Comparison of ENCODE assay signal across 25 mouse cellular contexts in genomic region chr8:11481876-11482275, GRCm38 (mm10). TPM values are rescaled to one million over a fixed set of nuclear protein-coding genes. Genes with fewer than 3 reads are reported as not detected.
A peak's percentile ranks its signal among the peaks of the same experiment; 100 is the strongest.
DNase-seq lines count a peak whose midpoint lies in the region; ATAC-seq and TF ChIP-seq lines count a peak whose summit lies in the region.
"Had no signal": no experiment of that assay in that cellular context is flagged by ENCODE, and none has a peak within 500 bp of the region (broad histone marks: within the 10 kb centered on the region; RNA-seq: fewer than 3 reads in every experiment).

No protein-coding gene starts in this region.

- peaks cover 12% of the 10 kb centered on the region for H3K4me1 ChIP-seq in heart, embryonic 11.5 days (ENCODE audit: control insufficient read depth, insufficient read depth, low read length)
- peaks cover 12% of the 10 kb centered on the region for H3K4me1 ChIP-seq in heart, embryonic 16.5 days (ENCODE audit: control insufficient read depth, insufficient read depth, low read length)
- peaks cover 10% of the 10 kb centered on the region for H3K4me1 ChIP-seq in liver, adult 2 months (ENCODE audit: control insufficient read depth, insufficient read depth, low read length)
- H3K4me1 ChIP-seq in liver, embryonic 11.5 days (replicated peaks; ENCODE audit: control insufficient read depth, insufficient read depth, low read length), result peaks cover 12% of the 10 kb centered on the region

- 71% methylated on average over 3 of the region's 3 CpGs for whole genome bisulfite sequencing in heart, embryonic 11.5 days (ENCODE audit: insufficient replicate concordance)
- WGBS in heart, embryonic 16.5 days, result 63% methylated on average over 3 of the region's 3 CpGs
- 20% methylated on average over 3 of the region's 3 CpGs for WGBS in liver, adult 2 months
- 59% methylated on average over 3 of the region's 3 CpGs for WGBS in liver, embryonic 11.5 days

- intact Hi-C loops in heart, postnatal 10 days (cut with DNase I), result no loop called here

- 0 out of 2 replicates have a peak, but pooled peaks cover 3% of the 10 kb centered on the region for H3K79me2 ChIP-seq in liver, adult 2 months (ENCODE audit: control insufficient read depth, insufficient read depth, low read length)

- H3K27me3 ChIP-seq in heart, embryonic 11.5 days (ENCODE audit: control insufficient read depth, insufficient read depth, low read length), result peaks cover 28% of the 10 kb centered on the region
- no peaks in the 10 kb centered on the region; the same call in 1 of the 2 replicates for H3K27me3 ChIP-seq in heart, embryonic 16.5 days (ENCODE audit: control insufficient read depth, insufficient read depth, low read length)
- H3K27me3 ChIP-seq in liver, adult 2 months (ENCODE audit: control insufficient read depth, insufficient read depth, low read length), result no peaks in the 10 kb centered on the region
- H3K27me3 ChIP-seq in liver, embryonic 11.5 days (replicated peaks; ENCODE audit: control insufficient read depth, insufficient read depth, low read length), result peaks cover 57% of the 10 kb centered on the region
- H3K27me3 ChIP-seq: Patski had no signal

- TF ChIP-seq CTCF in liver, adult 2 months (IDR thresholded peaks at IDR 0.05; ENCODE audit: low read depth, low read length), result no peak

- no peaks in the 10 kb centered on the region for H3K36me3 ChIP-seq in heart, embryonic 11.5 days (ENCODE audit: control insufficient read depth, insufficient read depth, low read length)
- H3K36me3 ChIP-seq in heart, embryonic 16.5 days (ENCODE audit: control insufficient read depth, insufficient read depth), result no peaks in the 10 kb centered on the region
- H3K36me3 ChIP-seq in liver, adult 2 months (ENCODE audit: control insufficient read depth, insufficient read depth, low read length), result no peaks in the 10 kb centered on the region
- no peaks in the 10 kb centered on the region for H3K36me3 ChIP-seq in liver, embryonic 11.5 days (ENCODE audit: control insufficient read depth, insufficient read depth, low read length)
- H3K36me3 ChIP-seq: hindbrain, embryonic 12.5 days; intestine, embryonic 15.5 days had no signal

- no peak overlapping the region for H3K4me2 ChIP-seq in heart, embryonic 11.5 days
- peak overlapping the region; percentile 39 for H3K4me2 ChIP-seq in heart, embryonic 16.5 days (ENCODE audit: low read depth, low read length)
- H3K4me2 ChIP-seq in liver, embryonic 11.5 days, result no peak overlapping the region
- H3K4me2 ChIP-seq: forebrain, embryonic 13.5 days; hindbrain, embryonic 12.5 days; intestine, embryonic 15.5 days had no signal

- ATAC-seq in heart, embryonic 11.5 days (replicated peaks; ENCODE audit: insufficient number of reproducible peaks, low FRiP score, low TSS enrichment), result no peak
- no peak for ATAC-seq in heart, embryonic 16.5 days (replicated peaks; ENCODE audit: extremely low read depth, insufficient read depth, low FRiP score)
- no peak for ATAC-seq in liver, embryonic 11.5 days (replicated peaks; ENCODE audit: low FRiP score)
- no peak for ATAC-seq in megakaryocyte, adult 5-6 weeks (ENCODE audit: poor library complexity, severe bottlenecking)
- ATAC-seq: forebrain, embryonic 13.5 days; hindbrain, postnatal 0 days; intestine, embryonic 15.5 days; Patski had no signal

- H3K9ac ChIP-seq in heart, embryonic 11.5 days (ENCODE audit: low read depth, low read length), result 0 out of 2 replicates have a peak overlapping the region, but pooled peaks have one; percentile 46
- H3K9ac ChIP-seq in heart, embryonic 16.5 days (ENCODE audit: low read length), result no peak overlapping the region
- H3K9ac ChIP-seq in liver, adult 2 months (ENCODE audit: low read depth, low read length), result no peak overlapping the region
- no peak overlapping the region for H3K9ac ChIP-seq in liver, embryonic 11.5 days (ENCODE audit: low read depth, low read length)
- H3K9ac ChIP-seq: forebrain, embryonic 13.5 days; hindbrain, embryonic 12.5 days; intestine, embryonic 15.5 days; liver, embryonic 14.5 days had no signal

- TF ChIP-seq POLR2A in liver, adult 2 months (IDR thresholded peaks at IDR 0.05; ENCODE audit: extremely low read depth, insufficient read depth, low read length), result no peak

- H3K9me3 ChIP-seq in heart, embryonic 11.5 days (replicated peaks; ENCODE audit: control insufficient read depth, low read length), result no peaks in the 10 kb centered on the region
- H3K9me3 ChIP-seq in heart, embryonic 16.5 days (replicated peaks; ENCODE audit: control insufficient read depth, low read length), result no peaks in the 10 kb centered on the region
- H3K9me3 ChIP-seq in liver, embryonic 11.5 days (ENCODE audit: control insufficient read depth, low read length), result no peaks in the 10 kb centered on the region
- H3K9me3 ChIP-seq: forebrain, embryonic 13.5 days; hindbrain, embryonic 12.5 days; intestine, embryonic 15.5 days had no signal

- DNase-seq in heart, adult 8-10 months (ENCODE audit: low spot score), result no peak
- no peak for DNase-seq in heart, postnatal 10 days
- DNase-seq in liver, adult 2 months (ENCODE audit: extremely low read depth, low read depth, low spot score), result peak; percentile 63
- DNase-seq in liver, embryonic 11.5 days (ENCODE audit: low spot score), result no peak
- DNase-seq: adrenal gland, postnatal 14 days; cerebellum, adult 11 months; cerebellum, adult 9-10 months; cerebellum, postnatal 36 days; gastrocnemius, postnatal 10 days; left cerebral cortex, postnatal 4 days; lung, adult 2 months; lung, postnatal 10 days; midbrain, embryonic 14.5 days; thymus, postnatal 14 days had no signal

- H3K27ac ChIP-seq in heart, embryonic 11.5 days (ENCODE audit: low read depth, low read length), result peak overlapping the region; percentile 71; the same call in 1 of the 2 replicates
- peak overlapping the region; percentile 94 for H3K27ac ChIP-seq in heart, embryonic 16.5 days (ENCODE audit: low read length)
- no peak overlapping the region for H3K27ac ChIP-seq in liver, adult 2 months (replicated peaks; ENCODE audit: insufficient read depth, low read depth, low read length)
- H3K27ac ChIP-seq in liver, embryonic 11.5 days (ENCODE audit: low read depth, low read length), result no peak overlapping the region
- H3K27ac ChIP-seq: forebrain, embryonic 13.5 days; hindbrain, embryonic 12.5 days; hindbrain, postnatal 0 days; intestine, embryonic 15.5 days; liver, embryonic 14.5 days; macrophage had no signal

- H3K4me3 ChIP-seq in heart, embryonic 11.5 days (ENCODE audit: low read depth, low read length), result no peak overlapping the region
- H3K4me3 ChIP-seq in heart, embryonic 16.5 days (ENCODE audit: low read length), result no peak overlapping the region
- no peak overlapping the region for H3K4me3 ChIP-seq in liver, adult 2 months (ENCODE audit: insufficient read depth, low read depth, low read length)
- H3K4me3 ChIP-seq in liver, embryonic 11.5 days (ENCODE audit: low read depth, low read length), result no peak overlapping the region
- H3K4me3 ChIP-seq: forebrain, embryonic 13.5 days; hindbrain, embryonic 12.5 days; intestine, embryonic 15.5 days had no signal

RNA-seq across cellular contexts. Expression of gene Rab20, which starts 3.4 kb away (rescaled TPM):
- 20.9 and 25.4 TPM in 2 replicates for polyA plus RNA-seq in heart, embryonic 11.5 days (2014; fragmentation: Nextera tagmentation; extraction: Ambion mirVana)
- 10 to 100 TPM; 21.9 to 36.4 (median 28.1) TPM for total RNA-seq in heart, adult 8-10 months (2022)
- polyA plus RNA-seq in heart, embryonic 16.5 days (2015; fragmentation: Nextera tagmentation; extraction: Ambion mirVana), result 44.7 and 47.8 TPM in 2 replicates
- 10 to 100 TPM; 28.6 to 30.4 TPM for total RNA-seq in heart, postnatal 10 days (2021)
- 15.9 and 19.7 TPM in 2 replicates for total RNA-seq in liver, adult 2 months (2014; rRNA removed)
- 21.2 and 23.0 TPM in 2 replicates for polyA plus RNA-seq in liver, adult 2 months (2012; rRNA removed)
- polyA plus RNA-seq in liver, embryonic 11.5 days (2014; fragmentation: Nextera tagmentation; extraction: Ambion mirVana), result 3.2 and 4.5 TPM in 2 replicates
- total RNA-seq in megakaryocyte, adult 5-6 weeks (2015), result 2.5 and 3.5 TPM in 2 replicates
- 3.3 and 7.7 TPM in 2 replicates for total RNA-seq in megakaryocyte, adult 5-6 weeks (2017)
- polyA plus RNA-seq: neural tube, embryonic 14.5 days had no signal

RNA-seq across cellular contexts. Expression of gene Naxd, which starts 15.4 kb away (rescaled TPM):
- polyA plus RNA-seq in heart, embryonic 11.5 days (2014; fragmentation: Nextera tagmentation; extraction: Ambion mirVana), result 72.0 and 75.8 TPM in 2 replicates
- total RNA-seq in heart, adult 8-10 months (2022), result 10 to 100 TPM; 30.7 to 35.3 (median 32.1) TPM
- polyA plus RNA-seq in heart, embryonic 16.5 days (2015; fragmentation: Nextera tagmentation; extraction: Ambion mirVana), result 90.8 and 93.1 TPM in 2 replicates
- 10 to 100 TPM; 40.2 to 41.7 TPM for total RNA-seq in heart, postnatal 10 days (2021)
- total RNA-seq in liver, adult 2 months (2014; rRNA removed), result 84.7 and 94.8 TPM in 2 replicates
- 110 and 112 TPM in 2 replicates for polyA plus RNA-seq in liver, adult 2 months (2012; rRNA removed)
- 68.7 and 73.8 TPM in 2 replicates for polyA plus RNA-seq in liver, embryonic 11.5 days (2014; fragmentation: Nextera tagmentation; extraction: Ambion mirVana)
- 39.8 and 53.9 TPM in 2 replicates for total RNA-seq in megakaryocyte, adult 5-6 weeks (2015)
- total RNA-seq in megakaryocyte, adult 5-6 weeks (2017), result 45.7 and 58.1 TPM in 2 replicates

Comparison
In these comparisons a context has a peak if more than half of its experiments do, and no peak if none do; other contexts are left out.
1. H3K27ac ChIP-seq: peak in heart, embryonic 11.5 days (single experiment) and heart, embryonic 16.5 days (single experiment); none in liver, adult 2 months (single experiment) and liver, embryonic 11.5 days (single experiment).